Mouse (Mus musculus) liver, postnatal 0 days (tissue): ENCODE data around the gene Ntrk2. TPM values are rescaled to one million over a fixed set of nuclear protein-coding genes. Genes with fewer than 3 reads are reported as not detected.

Source experiments
- ATAC-seq: fragments of 200-750 bp; cut with Nextera tagmentation; 2 replicates; pipeline ENCODE4 v1.8.0; 2017; ENCODE audit warnings: mild to moderate bottlenecking, moderate library complexity
- DNase-seq: peaks from one replicate; pipeline ENCODE4 v3.0.0-alpha.2; 2016
- H3K27ac ChIP-seq: fragments of 300-500 bp; sonication (generic); 2 replicates; pipeline ENCODE4 v1.5.1; 2014; ENCODE audit warnings: antibody characterized with exemption, moderate library complexity, mild to moderate bottlenecking, low read depth
- H3K27me3 ChIP-seq: fragments of 300-500 bp; sonication (generic); 2 replicates; pipeline ENCODE4 v1.6.1; 2014; ENCODE audit warnings: low read length, control low read depth, mixed read lengths; ENCODE audit not compliant: insufficient read depth
- H3K36me3 ChIP-seq: fragments of 300-500 bp; sonication (generic); replicated peaks from 2 replicates; pipeline ENCODE4 v1.6.1; 2014; ENCODE audit warnings: mild to moderate bottlenecking, control low read depth, low read length, moderate library complexity, mixed read lengths; ENCODE audit not compliant: insufficient read depth
- H3K4me1 ChIP-seq: fragments of 300-500 bp; sonication (generic); 2 replicates; pipeline ENCODE4 v1.6.1; 2014; ENCODE audit warnings: antibody characterized with exemption, mild to moderate bottlenecking, control low read depth; ENCODE audit not compliant: insufficient read depth
- H3K4me2 ChIP-seq: fragments of 300-500 bp; sonication (generic); 2 replicates; pipeline ENCODE4 v1.6.1; 2014; ENCODE audit warnings: low read depth, mild to moderate bottlenecking, low read length, moderate library complexity, mixed read lengths
- H3K4me3 ChIP-seq: fragments of 300-500 bp; sonication (generic); 2 replicates; pipeline ENCODE4 v1.5.1; 2014; ENCODE audit warnings: low read depth, low read length
- H3K9ac ChIP-seq: fragments of 300-500 bp; sonication (generic); replicated peaks from 2 replicates; pipeline ENCODE4 v1.6.1; 2014; ENCODE audit warnings: mild to moderate bottlenecking, moderate library complexity
- H3K9me3 ChIP-seq: fragments of 300-500 bp; sonication (generic); 2 replicates; pipeline ENCODE4 v1.6.1; 2016; ENCODE audit warnings: mild to moderate bottlenecking, control low read depth, low read length, mixed read lengths
- CTCF ChIP-seq: sonication (generic); IDR thresholded peaks from 2 replicates; pipeline ENCODE4 v1.5.1; 2016; ENCODE audit warnings: antibody characterized with exemption, low read depth
- EP300 ChIP-seq: IDR thresholded peaks from 2 replicates; pipeline ENCODE4 v1.6.1; 2016; ENCODE audit warnings: antibody characterized with exemption, low read depth, mild to moderate bottlenecking
- WGBS: fragments of 180-500 bp; shearing (Covaris S2); extraction: QIAGEN DNeasy Blood & Tissue Kit; methylation state at CpG from one replicate; pipeline ENCODE4 v1.1.7; 2014; ENCODE audit not compliant: insufficient replicate concordance; 5-methylcytosine and 5-hydroxymethylcytosine counted together
- polyA plus RNA-seq: library from polyadenylated mRNA; unstranded; fragments of >200 nt; fragmentation: Nextera tagmentation; extraction: Ambion mirVana; gene quantifications from 2 replicates; pipeline ENCODE4 v1.2.1, GENCODE M21; 2015

Gene Ntrk2
- polyA plus RNA-seq, 1 experiment from 2014 or later = 0.21 TPM

DNA sequence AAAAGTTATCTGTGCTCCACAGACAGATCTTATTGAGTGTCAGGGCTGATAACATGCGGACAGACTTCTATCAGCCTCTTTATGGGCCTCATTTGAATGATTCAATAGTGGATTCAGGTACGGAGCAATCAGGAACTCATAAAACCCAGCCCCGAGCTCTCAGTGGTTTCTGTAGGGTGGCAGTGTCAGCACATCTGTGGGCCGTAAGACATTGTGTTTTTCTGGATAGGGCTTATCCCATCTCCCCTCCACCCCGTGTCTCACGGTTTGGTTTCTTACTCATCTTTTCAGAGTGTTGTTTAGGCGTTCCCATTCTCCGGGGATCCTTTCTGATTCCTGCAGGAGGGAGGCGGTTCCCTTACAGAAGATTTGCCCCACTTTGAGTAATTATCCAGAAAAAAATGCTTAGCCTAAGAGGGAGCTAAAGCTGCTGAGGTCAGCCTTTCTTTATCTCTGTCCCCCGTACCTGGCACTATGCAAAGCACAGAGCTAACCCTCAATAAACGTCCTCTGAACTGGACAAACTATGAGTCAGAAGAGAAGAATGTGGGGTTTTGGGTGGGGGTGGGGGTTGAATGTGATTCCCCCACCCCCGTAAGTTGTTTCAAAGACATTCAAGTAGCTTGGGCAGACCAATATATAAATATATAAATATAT is 90.0 kb downstream of the Ntrk2 start:
- H3K27ac ChIP-seq = no peak overlapping the region
- no peaks in the 10 kb centered on the region for H3K9me3 ChIP-seq
- 67% methylated on average over 12 of the region's 12 CpGs for WGBS
- H3K4me3 ChIP-seq = no peak overlapping the region
- no peak overlapping the region for H3K9ac ChIP-seq
- no peaks in the 10 kb centered on the region for H3K27me3 ChIP-seq
- no peak overlapping the region for H3K4me2 ChIP-seq
- ATAC-seq (no peak), DNase-seq (no peak)
- no peaks in the 10 kb centered on the region for H3K4me1 ChIP-seq
- H3K36me3 ChIP-seq = no peaks in the 10 kb centered on the region
- TF ChIP-seq CTCF = no peak
- no peak for TF ChIP-seq EP300

DNA sequence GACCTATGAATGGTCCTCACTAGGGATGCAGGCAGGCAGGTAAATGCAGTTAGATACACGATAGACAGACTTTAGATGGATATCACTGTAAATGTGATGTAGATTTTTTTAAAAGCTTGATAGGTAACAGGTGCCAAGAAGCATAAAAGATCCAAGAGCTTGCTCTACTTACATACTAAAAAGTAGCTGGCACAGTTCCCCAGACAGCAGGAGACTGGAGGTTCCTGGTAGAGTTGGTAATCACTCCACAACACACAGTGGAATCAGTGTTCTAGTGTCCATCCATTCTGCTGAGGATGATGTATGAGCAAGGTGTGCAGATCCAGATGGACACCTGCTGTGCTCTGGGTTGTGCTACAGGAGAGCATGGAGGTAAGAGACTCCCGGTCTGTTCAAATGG is 93.0 kb downstream of the Ntrk2 start:
- ATAC-seq (no peak), DNase-seq (no peak)
- Histone ChIP-seq H3K9me3 (no peaks in the 10 kb centered on the region), H3K4me1 (no peaks in the 10 kb centered on the region), H3K4me3 (no peak overlapping the region), H3K27ac (no peak overlapping the region), H3K27me3 (no peaks in the 10 kb centered on the region), H3K9ac (no peak overlapping the region), H3K36me3 (no peaks in the 10 kb centered on the region), H3K4me2 (no peak overlapping the region)
- WGBS = 69% methylated on average over 2 of the region's 2 CpGs
- TF ChIP-seq EP300 = no peak
- no peak for TF ChIP-seq CTCF

DNA sequence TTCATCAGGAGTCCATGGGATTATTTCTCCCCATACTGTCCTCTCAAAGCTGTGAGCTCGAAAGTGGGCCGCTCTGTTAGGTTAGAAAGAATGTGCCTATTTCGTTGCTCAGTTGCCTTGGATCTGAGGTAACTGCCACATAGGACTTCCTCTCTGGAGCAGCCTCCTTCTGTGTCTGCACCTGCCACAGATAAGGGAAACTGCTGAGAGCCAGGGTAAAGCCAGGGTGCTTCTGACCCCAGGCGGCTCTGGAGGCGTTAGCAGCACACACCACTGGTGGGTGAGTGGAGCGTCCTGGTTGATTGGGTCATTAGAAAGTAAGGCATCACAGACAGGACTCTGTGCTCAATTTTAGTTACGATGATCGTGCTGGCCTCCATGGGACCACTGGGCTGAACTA is 95.9 kb downstream of the Ntrk2 start:
- 66% methylated on average over 8 of the region's 8 CpGs for WGBS
- TF ChIP-seq EP300 (no peak), CTCF (no peak)
- no peaks in the 10 kb centered on the region for H3K27me3 ChIP-seq
- no peak overlapping the region for H3K27ac ChIP-seq
- no peak for DNase-seq
- no peaks in the 10 kb centered on the region for H3K36me3 ChIP-seq
- no peak overlapping the region for H3K9ac ChIP-seq
- no peak for ATAC-seq
- H3K4me1 ChIP-seq = no peaks in the 10 kb centered on the region
- H3K9me3 ChIP-seq = no peaks in the 10 kb centered on the region
- H3K4me2 ChIP-seq = no peak overlapping the region
- no peak overlapping the region for H3K4me3 ChIP-seq

DNA sequence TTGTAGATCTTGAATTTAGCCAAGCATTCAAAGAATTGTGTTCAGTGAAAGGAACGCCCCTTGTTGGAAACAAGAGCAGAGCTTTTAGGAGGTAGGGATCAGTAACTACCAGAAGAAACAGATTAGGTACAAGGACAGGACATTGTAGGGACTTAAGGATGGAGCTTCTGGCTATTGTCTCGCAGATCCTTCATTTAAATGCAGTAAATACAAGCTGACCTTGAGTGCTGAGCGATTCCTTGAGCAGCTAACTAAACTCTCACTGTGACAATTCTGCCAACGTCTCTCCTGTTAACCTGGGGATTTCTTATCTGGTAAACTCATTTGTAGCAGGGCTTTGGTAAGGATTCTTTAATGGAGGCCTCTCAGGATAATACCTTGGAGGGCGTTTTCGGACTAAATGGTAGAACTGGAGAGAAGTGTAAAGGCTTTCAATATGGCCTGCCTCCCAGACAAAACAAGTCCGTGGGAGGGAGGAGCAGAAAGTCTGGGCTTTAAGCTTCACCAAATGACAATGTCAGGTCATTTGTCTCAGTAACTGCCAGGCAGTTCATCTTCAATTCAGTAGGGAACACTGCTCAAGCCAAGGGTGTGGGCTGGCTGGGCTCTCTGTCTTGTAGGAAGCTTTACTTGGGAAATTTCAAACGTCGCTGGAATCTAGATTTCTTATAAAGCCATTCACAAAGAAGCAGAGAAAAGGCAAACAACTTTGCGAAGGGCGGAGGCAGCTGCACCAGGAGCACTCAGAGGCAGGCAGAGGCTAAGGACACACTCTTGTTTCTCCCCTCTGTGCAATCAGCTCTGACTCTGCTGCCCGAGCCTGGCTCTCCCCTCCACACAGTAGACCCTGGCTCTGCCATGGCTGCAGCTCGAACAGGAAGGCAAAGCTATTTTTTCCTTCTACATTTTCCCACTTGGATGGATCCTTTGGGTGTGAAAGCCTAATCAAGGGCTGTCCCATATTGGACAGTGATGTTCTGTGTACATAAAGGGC is 98.7 kb downstream of the Ntrk2 start:
- ATAC-seq = no peak
- H3K36me3 ChIP-seq = no peaks in the 10 kb centered on the region
- H3K9me3 ChIP-seq = no peaks in the 10 kb centered on the region
- no peaks in the 10 kb centered on the region for H3K27me3 ChIP-seq
- no peak for TF ChIP-seq EP300
- no peak for TF ChIP-seq CTCF
- no peak overlapping the region for H3K27ac ChIP-seq
- H3K4me2 ChIP-seq = no peak overlapping the region
- 68% methylated on average over 13 of the region's 13 CpGs for WGBS
- H3K4me1 ChIP-seq = no peaks in the 10 kb centered on the region
- no peak overlapping the region for H3K9ac ChIP-seq
- H3K4me3 ChIP-seq = no peak overlapping the region
- DNase-seq = no peak

DNA sequence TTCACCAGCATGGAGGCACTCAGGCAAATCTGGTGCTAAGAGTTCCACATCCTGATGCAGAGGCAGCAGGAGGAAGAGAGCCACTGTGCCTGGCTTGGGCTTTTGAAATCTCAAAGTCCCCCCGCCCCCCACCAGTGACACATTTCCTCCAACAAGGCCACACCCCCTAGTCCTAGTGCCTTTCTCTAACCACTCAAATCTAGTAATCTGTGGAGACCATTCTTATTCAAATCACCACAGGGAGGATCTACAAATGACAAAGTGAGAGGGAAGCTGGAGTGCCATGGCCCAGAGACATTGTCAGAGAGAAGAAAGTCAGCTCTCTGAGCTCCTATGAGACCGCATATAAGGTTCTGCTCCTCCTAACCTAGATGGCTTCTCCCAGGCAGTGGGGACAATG is 105.6 kb downstream of the Ntrk2 start:
- no peak overlapping the region for H3K4me3 ChIP-seq

DNA sequence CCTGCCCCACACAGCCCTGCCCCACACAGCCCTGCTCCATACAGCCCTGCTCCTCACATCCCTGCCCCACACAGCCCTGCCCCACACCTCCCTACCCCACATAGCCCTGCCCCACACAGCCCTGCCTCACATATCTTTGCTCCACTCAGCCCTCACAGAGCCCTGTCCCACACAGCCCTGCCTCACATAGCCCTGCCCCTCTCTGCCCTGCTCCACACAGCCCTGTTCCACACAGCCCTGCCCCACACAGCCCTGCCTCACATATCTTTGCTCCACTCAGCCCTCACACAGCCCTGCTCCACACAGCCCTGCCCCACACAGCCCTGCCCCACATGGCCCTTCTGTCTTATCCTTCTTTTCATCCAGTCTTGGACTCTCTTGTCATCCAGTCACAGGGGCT is 106.2 kb downstream of the Ntrk2 start:
- Histone ChIP-seq H3K9ac (no peak overlapping the region), H3K4me2 (no peak overlapping the region), H3K27ac (no peak overlapping the region), H3K9me3 (no peaks in the 10 kb centered on the region), H3K4me1 (peaks cover 4% of the 10 kb centered on the region; the same call in 1 of the 2 replicates), H3K36me3 (no peaks in the 10 kb centered on the region), H3K27me3 (no peaks in the 10 kb centered on the region), H3K4me3 (no peak overlapping the region)
- TF ChIP-seq EP300 (no peak), CTCF (no peak)
- ATAC-seq (no peak), DNase-seq (no peak)

More for the DNA sequence above, 105.6 kb downstream of the Ntrk2 start:
- no peaks in the 10 kb centered on the region for H3K9me3 ChIP-seq
- peaks cover 4% of the 10 kb centered on the region; the same call in 1 of the 2 replicates for H3K4me1 ChIP-seq
- no peaks in the 10 kb centered on the region for H3K27me3 ChIP-seq
- WGBS = 86% methylated on average over 2 of the region's 2 CpGs
- no peak overlapping the region for H3K9ac ChIP-seq
- no peaks in the 10 kb centered on the region for H3K36me3 ChIP-seq
- TF ChIP-seq EP300 = no peak
- TF ChIP-seq CTCF = no peak
- DNase-seq (no peak), ATAC-seq (no peak)
- no peak overlapping the region for H3K27ac ChIP-seq
- no peak overlapping the region for H3K4me2 ChIP-seq
